ENCODE assay signal across 18 mouse cellular contexts in the genomic region with DNA sequence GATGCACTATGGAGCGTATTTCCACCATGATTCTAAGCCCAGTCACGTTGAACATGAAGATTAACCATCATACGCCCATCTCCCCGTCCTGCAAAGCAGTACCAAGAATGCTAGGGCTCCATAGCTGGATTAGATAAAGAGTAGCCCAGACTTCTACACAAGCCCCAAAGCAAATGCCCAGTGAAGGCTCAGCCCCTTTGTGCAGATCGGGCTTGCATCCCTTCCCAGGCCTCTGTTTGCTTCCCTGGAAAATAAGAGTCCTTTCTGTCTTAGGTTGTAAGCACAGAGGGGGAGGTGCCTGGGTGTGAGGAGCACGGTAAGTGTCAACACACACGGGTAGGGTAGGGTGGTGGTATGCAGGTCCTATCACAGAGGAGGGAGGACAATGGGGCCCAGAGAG. TPM values are rescaled to one million over a fixed set of nuclear protein-coding genes. Genes with fewer than 3 reads are reported as not detected.
"Had no signal": no experiment of that assay in that cellular context is flagged by ENCODE, and none has a peak within 500 bp of the region (broad histone marks: within the 10 kb centered on the region; RNA-seq: fewer than 3 reads in every experiment).

No protein-coding gene starts in this region.

- H3K9ac ChIP-seq: lung, embryonic 15.5 days; midbrain, embryonic 13.5 days; midbrain, embryonic 15.5 days; neural tube, embryonic 12.5 days; stomach, embryonic 15.5 days had no signal

- H3K9me3 ChIP-seq: lung, embryonic 15.5 days; midbrain, embryonic 13.5 days; midbrain, embryonic 15.5 days; stomach, embryonic 15.5 days had no signal

- H3K36me3 ChIP-seq: lung, embryonic 15.5 days; midbrain, embryonic 13.5 days; midbrain, embryonic 15.5 days; neural tube, embryonic 12.5 days; stomach, embryonic 15.5 days had no signal

- DNase-seq: lung, postnatal 14 days; lung, postnatal 36 days; right cerebral cortex, postnatal 14 days; thymus, adult 2 months; thymus, postnatal 25 days; thymus, postnatal 4 days had no signal

- H3K4me3 ChIP-seq: lung, embryonic 15.5 days; megakaryocyte, embryonic 14.5 days; midbrain, embryonic 13.5 days; midbrain, embryonic 15.5 days; neural tube, embryonic 12.5 days; stomach, embryonic 15.5 days had no signal

- H3K27ac ChIP-seq: lung, embryonic 15.5 days; macrophage; midbrain, embryonic 13.5 days; midbrain, embryonic 15.5 days; neural tube, embryonic 12.5 days; stomach, embryonic 15.5 days; stomach, postnatal 0 days had no signal

- H3K27me3 ChIP-seq: lung, embryonic 15.5 days; midbrain, embryonic 13.5 days; midbrain, embryonic 15.5 days; neural tube, embryonic 12.5 days; stomach, embryonic 15.5 days had no signal

- H3K4me1 ChIP-seq: lung, embryonic 15.5 days; midbrain, embryonic 13.5 days; midbrain, embryonic 15.5 days; neural tube, embryonic 12.5 days; stomach, embryonic 15.5 days had no signal

RNA-seq across cellular contexts. Expression of a gene that starts 38.2 kb away (rescaled TPM):
- total RNA-seq: megakaryocyte progenitor cell, adult 5-6 weeks; monocyte, adult 5-6 weeks; neutrophil, adult 5-6 weeks had no signal
- polyA plus RNA-seq: lung, embryonic 15.5 days; macrophage; midbrain, embryonic 13.5 days; midbrain, embryonic 15.5 days; neural tube, embryonic 12.5 days; neural tube, embryonic 14.5 days; stomach, postnatal 0 days had no signal
